Mouse (Mus musculus) embryo, embryonic 11 days (tissue): ENCODE data around the gene Trak2.
A peak's percentile ranks its signal among the peaks of the same experiment; 100 is the strongest.
"Not testable (repeated sequence)": the region's sequence is repeated elsewhere in the genome, so short reads cannot be mapped to it uniquely, and the experiment has no call there.

Experiments
- DNase-seq: peaks from one replicate; pipeline ENCODE4 v3.0.0-alpha.2; 2015

Gene Trak2

DNA sequence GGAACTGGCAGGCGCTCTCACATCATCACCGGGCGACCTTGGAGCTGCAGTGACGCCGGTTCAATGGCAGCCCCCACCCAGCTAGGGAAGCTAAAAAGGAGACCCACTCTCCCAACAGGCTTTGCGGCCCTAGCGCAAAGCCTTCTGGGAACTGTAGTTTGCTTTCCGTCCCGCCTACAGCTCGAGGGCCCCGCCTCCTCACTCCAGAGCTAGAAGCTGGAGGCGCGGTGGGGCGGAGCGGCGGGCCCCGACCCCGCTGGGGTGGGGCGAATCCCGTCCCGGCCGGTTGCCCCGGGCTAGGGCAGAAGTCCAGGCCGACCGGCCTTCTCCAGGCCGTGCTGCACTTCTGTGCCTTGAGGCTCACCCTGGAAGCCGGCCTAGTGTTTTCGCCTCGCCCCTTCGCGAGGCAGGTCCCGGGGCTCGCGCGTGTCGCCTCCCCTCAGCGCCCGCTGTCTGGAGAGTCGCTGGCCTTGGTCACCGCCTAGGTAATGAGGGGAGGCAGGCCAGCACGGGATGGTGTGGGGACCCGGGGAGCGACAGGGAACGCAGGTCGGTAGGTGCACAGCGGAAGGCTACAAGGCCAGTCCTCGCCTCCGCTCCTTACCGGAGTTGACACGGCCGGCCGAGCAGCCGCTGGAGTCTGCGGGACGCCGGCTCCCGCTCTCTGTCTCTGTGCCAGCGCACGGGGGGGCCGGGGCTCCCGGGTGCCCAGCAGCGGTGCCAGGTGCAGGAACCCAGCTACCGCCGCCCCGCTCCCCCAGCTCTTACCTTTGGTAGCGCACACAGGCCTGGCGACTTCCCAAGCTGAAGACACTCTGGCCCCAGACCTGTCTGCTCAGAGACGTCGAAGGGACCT lies at the start of gene Trak2, which contains the start of gene Stradb:
TSS of gene Trak2 (minus strand) at position 65 of the 856 bp plus-strand sequence.
TSS of gene Stradb (plus strand) at position 157 of the 856 bp plus-strand sequence.
- DNase-seq, result peak; percentile 97

DNA sequence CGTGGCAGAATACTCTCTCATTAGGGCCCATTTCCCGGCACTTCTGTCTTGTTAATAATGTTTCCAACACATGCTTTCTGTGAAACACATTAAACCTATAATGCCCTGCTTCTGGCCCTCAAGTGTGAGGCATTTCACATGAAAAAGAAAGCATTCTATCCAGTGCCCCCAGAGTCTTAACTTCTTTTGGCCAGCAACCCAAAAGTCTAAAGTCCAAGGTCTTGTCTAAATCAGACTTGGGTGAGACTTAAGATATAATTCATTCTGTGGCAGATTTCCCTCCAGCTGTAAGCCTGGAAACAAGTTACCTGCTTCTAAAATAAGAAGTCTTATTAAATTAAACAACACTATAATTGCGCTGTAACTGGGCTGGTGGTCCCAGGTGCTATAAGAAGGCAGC lies 48.3 kb upstream of the Trak2 start:
- DNase-seq, result no peak

DNA sequence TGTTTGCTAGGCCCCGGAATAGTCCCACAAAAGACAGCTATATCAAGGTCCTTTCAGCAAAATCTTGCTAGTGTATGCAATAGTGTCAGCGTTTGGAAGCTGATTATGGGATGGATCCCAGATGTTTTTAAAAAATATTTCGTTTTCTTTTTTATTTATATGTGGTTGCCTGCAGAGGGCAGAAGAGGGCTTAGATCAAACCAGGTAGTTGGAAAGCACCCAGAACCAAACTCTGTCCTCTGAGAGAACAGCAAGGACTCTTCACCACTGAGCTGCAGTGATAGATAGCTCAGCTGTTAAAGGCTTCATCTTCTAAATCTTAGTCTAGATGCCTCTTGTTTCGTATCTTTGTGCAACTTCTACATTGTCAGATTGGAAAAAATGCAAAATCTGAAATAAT lies 36.0 kb upstream of the Trak2 start:
- DNase-seq, result peak; percentile 25

DNA sequence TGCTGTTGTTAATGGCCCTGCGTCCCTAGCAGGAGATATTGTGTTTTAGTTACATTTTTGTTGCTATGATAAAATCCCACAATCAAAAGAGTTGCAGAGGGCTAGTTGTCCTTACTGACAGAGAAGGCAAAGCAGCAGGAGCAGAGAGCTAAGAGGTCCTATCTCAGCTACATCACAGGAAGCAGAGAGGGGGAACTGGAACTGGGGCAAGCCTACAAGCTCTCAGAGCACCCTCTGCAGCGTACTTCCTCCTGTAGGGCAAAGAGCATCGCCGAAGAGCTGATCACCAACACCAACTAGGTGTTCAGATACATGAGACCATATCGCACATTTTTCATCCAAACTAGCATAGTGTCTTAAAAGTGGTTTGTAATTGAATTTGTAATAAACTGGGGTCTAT lies 22.1 kb upstream of the Trak2 start:
- DNase-seq, result no peak

DNA sequence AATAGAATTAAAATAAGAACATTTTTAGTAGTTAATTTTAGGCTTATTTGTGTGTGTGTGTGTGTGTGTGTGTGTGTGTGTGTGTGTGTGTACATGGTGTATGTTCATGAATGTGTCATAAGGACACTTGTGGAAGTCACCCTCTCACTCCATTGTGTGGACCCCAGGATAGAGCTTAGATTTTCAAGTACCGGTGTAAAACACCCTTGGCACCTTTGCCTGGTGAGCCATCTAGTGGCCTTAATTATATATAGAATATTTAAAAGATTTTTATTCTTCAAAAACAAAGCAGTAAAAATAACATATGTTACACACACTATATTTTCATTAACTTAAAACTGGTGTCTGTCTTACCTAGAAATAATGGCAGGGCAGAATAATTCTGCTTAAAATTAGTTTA lies 20.5 kb upstream of the Trak2 start:
- DNase-seq, result peak; percentile 43

- DNase-seq, result no peak
Observed at GRCm38 (mm10) chr1:58993144-58993543, 19.9 kb upstream of the Trak2 start.

- no peak for DNase-seq
Observed at GRCm38 (mm10) chr1:58984586-58984985, 11.4 kb upstream of the Trak2 start.

GRCm38 (mm10) chr1:58982276-58982675 lies 9.0 kb upstream of the Trak2 start:
- DNase-seq, result no peak

DNA sequence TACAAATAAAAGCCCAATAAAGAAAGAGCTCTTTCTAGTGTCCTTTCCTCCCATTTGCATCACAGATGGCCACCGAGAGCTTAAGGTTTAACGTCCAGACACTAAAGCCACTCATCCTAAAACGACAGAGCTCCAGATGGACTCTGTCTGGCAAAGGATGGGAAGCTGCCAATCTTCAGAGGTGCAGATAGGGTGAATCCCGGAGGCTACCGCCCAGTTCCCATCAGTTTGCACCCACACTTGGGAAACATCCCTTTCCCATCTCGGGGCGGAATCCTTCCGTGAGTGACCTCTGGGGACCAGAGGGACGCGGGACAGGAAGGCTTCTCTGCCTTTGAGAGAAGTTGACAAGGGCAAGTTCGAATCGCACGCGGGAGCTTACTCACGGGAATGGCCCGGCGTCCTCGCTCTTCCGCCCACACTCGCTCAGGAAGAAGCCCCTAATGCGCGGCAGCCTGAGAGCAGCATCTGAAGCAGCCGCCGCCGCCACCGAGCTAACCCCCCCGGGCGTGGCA lies 322 bp downstream of the Trak2 start:
- no peak for DNase-seq

GRCm38 (mm10) chr1:58971097-58971496 lies 2.1 kb downstream of the Trak2 start:
- DNase-seq, result no peak

DNA sequence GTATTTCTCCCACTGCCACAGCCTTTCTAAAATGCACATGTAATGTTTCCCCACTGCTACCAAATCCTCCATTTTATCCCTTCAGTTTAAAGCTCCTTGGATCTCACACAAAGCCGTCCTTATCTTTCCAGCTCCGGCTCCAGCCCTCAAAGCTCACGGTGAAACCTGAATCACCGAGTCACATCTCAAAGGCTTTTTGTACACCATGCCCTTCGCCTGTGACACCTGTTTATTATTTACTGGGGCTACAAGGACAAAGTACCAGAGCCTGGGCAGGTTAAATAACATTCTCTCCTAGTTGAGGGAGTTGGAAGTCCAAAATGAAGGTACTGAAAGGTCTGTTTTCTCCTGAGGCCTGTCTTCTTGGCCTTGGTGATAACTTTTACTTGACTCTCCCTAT lies 3.2 kb downstream of the Trak2 start:
- no peak for DNase-seq

DNA sequence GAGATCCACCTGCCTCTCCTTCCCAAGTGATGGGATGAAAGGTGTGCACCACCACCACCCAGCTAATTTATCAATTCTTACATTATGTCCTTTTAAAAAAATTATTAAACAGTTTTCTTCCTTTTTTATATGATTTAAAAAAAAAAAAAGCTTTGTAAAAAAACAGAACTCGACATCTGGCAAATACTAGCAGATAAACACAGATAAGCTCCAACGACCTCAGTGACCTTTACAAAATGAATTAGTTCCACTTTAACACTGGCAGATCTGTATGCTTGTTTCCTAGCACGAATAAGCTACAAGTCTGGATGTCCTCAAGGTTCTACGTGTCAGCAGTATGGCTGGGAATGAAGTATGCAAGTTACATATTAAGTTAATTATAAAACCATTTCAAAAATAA lies 5.7 kb downstream of the Trak2 start:
- no peak for DNase-seq

GRCm38 (mm10) chr1:58962865-58963264 lies 10.4 kb downstream of the Trak2 start:
- no peak for DNase-seq

DNA sequence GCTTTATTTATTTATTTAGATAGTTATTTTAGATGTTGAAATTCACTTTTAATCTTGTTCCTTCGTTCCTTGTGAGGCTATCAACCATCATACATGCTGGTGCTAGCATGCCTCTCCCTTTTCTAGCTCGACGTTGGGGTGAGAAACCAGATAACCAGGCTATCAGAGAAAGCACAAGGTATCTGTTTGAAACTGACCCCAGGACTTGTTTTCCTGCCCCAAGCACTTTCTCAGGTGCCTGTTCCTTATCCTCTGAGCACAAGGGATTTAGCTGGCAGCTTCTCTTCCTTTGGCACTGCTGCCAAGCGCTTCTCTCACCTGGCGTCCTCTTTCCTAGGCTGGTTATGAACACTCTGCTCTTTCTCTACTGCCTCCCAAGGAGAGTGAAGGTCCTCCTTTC lies 10.8 kb downstream of the Trak2 start:
- no peak for DNase-seq

- DNase-seq, result peak; percentile 56
Observed at GRCm38 (mm10) chr1:58961152-58961893, 11.9 kb downstream of the Trak2 start.

DNA sequence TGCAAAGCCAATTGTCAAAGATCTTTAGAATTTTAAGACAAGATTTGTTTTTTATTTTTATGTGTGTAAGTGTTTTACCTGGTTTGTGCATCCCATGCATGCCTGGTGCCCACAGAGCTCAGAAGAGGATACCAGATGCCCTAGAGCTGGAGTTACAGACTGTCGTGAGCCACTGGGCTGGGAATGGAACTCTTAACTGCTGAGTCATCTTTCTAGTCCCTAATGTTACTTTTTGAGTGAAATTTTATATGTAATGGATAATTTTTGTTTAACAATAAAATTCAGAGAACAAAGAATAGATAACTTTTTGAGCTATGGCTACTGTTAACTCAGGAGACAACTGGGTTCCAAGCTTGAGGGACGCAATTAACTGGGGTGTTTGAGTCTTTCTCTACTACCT lies 13.5 kb downstream of the Trak2 start:
- no peak for DNase-seq

GRCm38 (mm10) chr1:58958789-58959526 lies 14.3 kb downstream of the Trak2 start:
- not testable (repeated sequence) for DNase-seq

DNA sequence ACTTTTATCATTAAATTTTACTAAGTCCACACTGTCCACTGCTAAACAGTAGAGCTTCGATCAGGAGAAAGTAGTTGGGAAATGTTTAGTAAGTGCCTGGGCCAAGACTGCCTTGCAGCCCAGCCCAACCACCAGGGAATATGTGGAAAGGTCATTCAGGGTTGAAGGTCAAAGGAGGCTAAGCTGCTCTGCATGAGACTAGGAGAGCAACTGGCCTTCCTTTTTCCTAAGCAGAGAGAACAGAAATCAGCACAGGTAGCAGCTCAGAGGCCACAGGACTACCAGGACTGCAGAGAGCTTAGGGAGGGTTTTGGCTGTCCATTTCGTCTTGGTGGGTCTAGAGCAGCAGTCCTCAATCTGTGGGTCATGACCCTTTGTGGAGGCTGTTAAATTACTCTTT lies 15.3 kb downstream of the Trak2 start:
- peak; percentile 52 for DNase-seq

DNA sequence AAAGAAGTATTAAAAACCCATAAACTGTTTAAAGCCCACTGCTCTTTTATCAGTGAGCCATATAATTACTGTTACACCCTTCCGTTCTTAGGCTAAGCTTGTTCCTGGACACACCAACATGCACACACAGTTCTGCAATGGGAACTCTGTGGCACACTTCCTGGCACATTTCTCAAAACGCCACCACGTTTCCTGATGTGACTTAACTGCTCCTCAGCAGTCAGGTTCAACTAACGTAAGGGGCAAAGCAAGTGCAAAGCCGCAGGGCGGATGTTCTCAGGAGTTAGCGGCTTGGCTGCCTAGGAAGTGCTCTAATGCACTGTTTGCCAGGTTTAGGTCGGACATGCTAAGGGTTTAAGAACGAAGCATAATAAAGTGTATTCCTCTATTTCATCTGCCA lies 17.0 kb downstream of the Trak2 start:
- no peak for DNase-seq

DNA sequence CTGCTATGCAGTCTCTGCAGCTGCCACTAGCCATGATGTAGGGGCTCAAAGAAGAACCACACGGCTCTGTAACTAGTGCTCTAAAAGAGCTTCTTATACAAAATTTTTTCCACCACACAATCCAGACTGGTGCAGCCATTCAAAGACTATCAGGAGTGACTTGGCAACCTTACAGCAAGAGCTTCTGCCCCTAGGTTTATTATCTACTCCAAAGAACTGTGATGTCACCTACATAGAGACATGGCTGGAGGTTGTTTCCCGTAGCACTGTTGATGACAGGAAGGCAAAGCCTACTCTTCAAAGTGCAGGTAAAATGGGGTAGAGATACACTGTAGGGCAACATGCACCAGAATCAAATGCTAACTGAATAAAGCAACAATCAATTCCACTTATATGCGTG lies 17.5 kb downstream of the Trak2 start:
- DNase-seq, result no peak

- no peak for DNase-seq
Observed at GRCm38 (mm10) chr1:58954578-58955410, 18.4 kb downstream of the Trak2 start.
